Mouse (Mus musculus) CH12.LX (cell line): Measurements from ENCODE around the gene Dapk1. TPM values are rescaled to one million over a fixed set of nuclear protein-coding genes. Genes with fewer than 3 reads are reported as not detected.

Experiments
- DNase-seq: peaks from one replicate; pipeline ENCODE4 v3.0.0-alpha.2; 2013; ENCODE audit errors: extremely low read depth
- H3K27ac ChIP-seq: 2 replicates; pipeline ENCODE4 v1.5.1; 2012; ENCODE audit warnings: low read depth, mild to moderate bottlenecking, control low read depth, moderate library complexity; ENCODE audit not compliant: insufficient read depth
- H3K27me3 ChIP-seq: replicated peaks from 2 replicates; pipeline ENCODE3; 2012; ENCODE audit warnings: inconsistent platforms
- H3K36me3 ChIP-seq, 2 experiments: replicated peaks in 1 of 2; 2 replicates each; pipeline versions ENCODE3 to v1.6.1; 2012; ENCODE audit warnings: inconsistent platforms in 1 of 2, low read length in 1 of 2, mild to moderate bottlenecking in 1 of 2, mixed read lengths in 1 of 2, moderate library complexity in 1 of 2; ENCODE audit not compliant: control insufficient read depth in 1 of 2, insufficient read depth in 1 of 2
- H3K4me1 ChIP-seq, 2 experiments: 2 replicates each; pipeline ENCODE4 v1.6.1; 2012; ENCODE audit warnings: inconsistent platforms in 1 of 2, moderate library complexity in 1 of 2; ENCODE audit not compliant: insufficient read depth in 2 of 2, control insufficient read depth in 1 of 2
- H3K4me2 ChIP-seq: 2 replicates; pipeline ENCODE4 v1.6.1; 2012; ENCODE audit warnings: low read depth, mild to moderate bottlenecking, control low read depth; ENCODE audit not compliant: poor library complexity, insufficient read depth, severe bottlenecking
- H3K4me3 ChIP-seq, 3 experiments: fragments of 150-350 bp in 1 of 3; sonication (generic) in 1 of 3; replicated peaks in 1 of 3; 2 replicates each; pipeline versions ENCODE3 to v1.5.1; 2011 to 2012; ENCODE audit warnings: low read depth in 2 of 3, low read length in 2 of 3, mild to moderate bottlenecking in 2 of 3, moderate library complexity in 2 of 3, control low read depth in 1 of 3, improper control_type of control experiment in 1 of 3, inconsistent platforms in 1 of 3, mixed read lengths in 1 of 3; ENCODE audit not compliant: poor library complexity in 1 of 3
- H3K79me2 ChIP-seq: replicated peaks from 2 replicates; pipeline ENCODE4 v1.6.1; 2012; ENCODE audit warnings: mild to moderate bottlenecking, moderate library complexity; ENCODE audit not compliant: control insufficient read depth, poor library complexity, insufficient read depth, severe bottlenecking; ENCODE audit errors: extremely low read depth
- H3K9ac ChIP-seq: 2 replicates; pipeline ENCODE4 v1.6.1; 2012; ENCODE audit warnings: low read depth, mild to moderate bottlenecking, control low read depth, moderate library complexity; ENCODE audit not compliant: insufficient read depth
- H3K9me3 ChIP-seq: replicated peaks from 2 replicates; pipeline ENCODE3; 2012; ENCODE audit warnings: low read length, inconsistent platforms, mixed read lengths
- BHLHE40 ChIP-seq: IDR thresholded peaks from 2 replicates; pipeline ENCODE4 v1.6.1; 2011; ENCODE audit warnings: mild to moderate bottlenecking, low read depth, low read length, improper control_type of control experiment
- CHD1 ChIP-seq: IDR thresholded peaks from 2 replicates; pipeline ENCODE4 v1.6.1; 2012; ENCODE audit warnings: low read depth, low read length, improper control_type of control experiment, inconsistent platforms
- CTCF ChIP-seq, 2 experiments: IDR thresholded peaks in 1 of 2; conservative IDR thresholded peaks in 1 of 2; 2 replicates each; pipeline ENCODE4 v1.5.1; 2011 to 2012; ENCODE audit warnings: low read depth in 2 of 2, low read length in 2 of 2, improper control_type of control experiment in 1 of 2, inconsistent platforms in 1 of 2, mild to moderate bottlenecking in 1 of 2, moderate library complexity in 1 of 2
- E2F4 ChIP-seq: IDR thresholded peaks from 2 replicates; pipeline ENCODE4 v1.6.1; 2011; ENCODE audit warnings: low read depth, low read length, improper control_type of control experiment; ENCODE audit not compliant: insufficient replicate concordance
- ELF1 ChIP-seq: IDR thresholded peaks from 2 replicates; pipeline ENCODE4 v1.6.1; 2014; ENCODE audit warnings: low read depth, mild to moderate bottlenecking, inconsistent platforms, low read length, improper control_type of control experiment
- GABPA ChIP-seq: IDR thresholded peaks from 2 replicates; pipeline ENCODE4 v1.6.1; 2012; ENCODE audit warnings: low read depth, low read length, improper control_type of control experiment, inconsistent platforms; ENCODE audit not compliant: insufficient replicate concordance
- HCFC1 ChIP-seq: IDR thresholded peaks from 2 replicates; pipeline ENCODE4 v1.6.1; 2012; ENCODE audit warnings: low read depth, mild to moderate bottlenecking, inconsistent platforms, low read length, improper control_type of control experiment
- IRF4 ChIP-seq: IDR thresholded peaks from 2 replicates; pipeline ENCODE4 v1.6.1; 2014; ENCODE audit warnings: low read depth, mild to moderate bottlenecking, inconsistent platforms, low read length, improper control_type of control experiment
- JUND ChIP-seq: conservative IDR thresholded peaks from 2 replicates; pipeline ENCODE4 v1.6.1; 2011; ENCODE audit warnings: low read depth, low read length, improper control_type of control experiment
- MAFK ChIP-seq: IDR thresholded peaks from 2 replicates; pipeline ENCODE4 v1.6.1; 2011; ENCODE audit warnings: low read length, improper control_type of control experiment; ENCODE audit not compliant: insufficient replicate concordance
- MAX ChIP-seq: IDR thresholded peaks from 2 replicates; pipeline ENCODE4 v1.6.1; 2011; ENCODE audit warnings: low read length, improper control_type of control experiment
- MAZ ChIP-seq: IDR thresholded peaks from 2 replicates; pipeline ENCODE4 v1.6.1; 2012; ENCODE audit warnings: low read depth, mild to moderate bottlenecking, inconsistent platforms, low read length, improper control_type of control experiment, moderate library complexity
- MEF2A ChIP-seq: IDR thresholded peaks from 2 replicates; pipeline ENCODE4 v1.6.1; 2014; ENCODE audit warnings: low read depth, mild to moderate bottlenecking, inconsistent platforms, low read length, improper control_type of control experiment, borderline replicate concordance
- MXI1 ChIP-seq: IDR thresholded peaks from 2 replicates; pipeline ENCODE4 v1.6.1; 2011; ENCODE audit warnings: mild to moderate bottlenecking, low read depth, low read length, improper control_type of control experiment
- MYC ChIP-seq: IDR thresholded peaks from 2 replicates; pipeline ENCODE4 v1.6.1; 2011; ENCODE audit warnings: low read depth, mild to moderate bottlenecking, improper control_type of control experiment, low read length
- PAX5 ChIP-seq: IDR thresholded peaks from 2 replicates; pipeline ENCODE4 v1.6.1; 2012; ENCODE audit warnings: low read length, inconsistent platforms, mixed read lengths
- POLR2A ChIP-seq: IDR thresholded peaks from 2 replicates; pipeline ENCODE4 v1.6.1; 2011; ENCODE audit warnings: low read depth, mild to moderate bottlenecking, improper control_type of control experiment, low read length
- POLR2AphosphoS2 ChIP-seq: IDR thresholded peaks from 2 replicates; pipeline ENCODE4 v1.6.1; 2011; ENCODE audit warnings: low read depth, low read length, improper control_type of control experiment
- RAD21 ChIP-seq: IDR thresholded peaks from 2 replicates; pipeline ENCODE4 v1.6.1; 2011; ENCODE audit warnings: low read depth, mild to moderate bottlenecking, low read length, improper control_type of control experiment, moderate library complexity
- RCOR1 ChIP-seq: conservative IDR thresholded peaks from 2 replicates; pipeline ENCODE4 v1.6.1; 2012; ENCODE audit warnings: low read depth, mild to moderate bottlenecking, inconsistent platforms, low read length, improper control_type of control experiment
- UBTF ChIP-seq: IDR thresholded peaks from 2 replicates; pipeline ENCODE4 v1.6.1; 2012; ENCODE audit warnings: low read depth, mild to moderate bottlenecking, inconsistent platforms, low read length, improper control_type of control experiment, moderate library complexity
- USF1 ChIP-seq: IDR thresholded peaks from 2 replicates; pipeline ENCODE4 v1.6.1; 2014; ENCODE audit warnings: low read depth, mild to moderate bottlenecking, inconsistent platforms, low read length, improper control_type of control experiment
- USF2 ChIP-seq: conservative IDR thresholded peaks from 2 replicates; pipeline ENCODE4 v1.6.1; 2011; ENCODE audit warnings: low read depth, low read length, improper control_type of control experiment
- ZC3H11A ChIP-seq: IDR thresholded peaks from 2 replicates; pipeline ENCODE4 v1.6.1; 2012; ENCODE audit warnings: low read depth, mild to moderate bottlenecking, inconsistent platforms, low read length, improper control_type of control experiment
- ZMIZ1 ChIP-seq: IDR thresholded peaks from 2 replicates; pipeline ENCODE4 v1.6.1; 2012; ENCODE audit warnings: low read depth, mild to moderate bottlenecking, inconsistent platforms, low read length, improper control_type of control experiment
- ZNF384 ChIP-seq: IDR thresholded peaks from 2 replicates; pipeline ENCODE4 v1.6.1; 2012; ENCODE audit warnings: low read depth, low read length, improper control_type of control experiment, inconsistent platforms
- dilution Hi-C: fragments of 300-500 bp; cut with MboI; formaldehyde crosslinking; loops from 2 replicates; pipeline ENCODE4 v1.14.3; 2020; ENCODE audit warnings: low sequenced_read_pairs; ENCODE audit not compliant: extremely low pct_unique_long_range_greater_than_20kb, extremely low pct_ligation_motif_present
- in situ Hi-C: fragments of 300-500 bp; cut with MboI; formaldehyde crosslinking; loops from 3 replicates; pipeline ENCODE4 v1.14.3; 2019; ENCODE audit warnings: low sequenced_read_pairs, low pct_ligation_motif_present, low pct_unique_long_range_greater_than_20kb, mixed read lengths
- polyA plus RNA-seq: library from polyadenylated mRNA; unstranded; fragments of >175 nt; gene quantifications from 2 replicates; pipeline ENCODE4 v1.2.1, GENCODE M21; 2012; ENCODE audit warnings: low read depth; ENCODE audit not compliant: insufficient read length
- total RNA-seq, 2 experiments: library from RNA; depleted of rRNA; stranded (reverse); fragments of 300-350 nt in 1 of 2; fragments of >200 nt in 1 of 2; gene quantifications; 2 replicates each; pipeline ENCODE4 v1.2.3; 2012 to 2014

The Dapk1 gene
- total and polyA plus RNA-seq, 3 experiments, result not detected

- Histone ChIP-seq H3K4me3 (no peak overlapping the region), H3K27me3 (no peaks in the 10 kb centered on the region), H3K9me3 (peaks cover 72% of the 10 kb centered on the region), H3K27ac (no peak overlapping the region), H3K4me2 (no peak overlapping the region), H3K4me1 (no peaks in the 10 kb centered on the region), H3K9ac (no peak overlapping the region), H3K79me2 (no peaks in the 10 kb centered on the region), H3K36me3 (no peaks in the 10 kb centered on the region)
- dilution Hi-C loops (no loop called here), in situ Hi-C loops (no loop called here)
- no peak for DNase-seq
- TF ChIP-seq MXI1 (no peak), RAD21 (no peak), PAX5 (no peak), CTCF (conservative IDR thresholded peaks at IDR 0.05 in 1 of 2, IDR thresholded peaks at IDR 0.05 in 1 of 2; ENCODE audit: low read depth in 2 of 2, low read length in 2 of 2) (no peak), ZNF384 (no peak), MAFK (no peak)
Observed at GRCm38 (mm10) chr13:60603252-60603562, 1.5 kb downstream of the Dapk1 start.

GRCm38 (mm10) chr13:60607411-60607810 is 5.7 kb downstream of the Dapk1 start:
- dilution Hi-C loops, result no loop called here
- H3K4me1 ChIP-seq, result no peaks in the 10 kb centered on the region
- no peaks in the 10 kb centered on the region for H3K36me3 ChIP-seq

GRCm38 (mm10) chr13:60608411-60609046 is 6.8 kb downstream of the Dapk1 start:
- Histone ChIP-seq H3K9me3 (peaks cover 85% of the 10 kb centered on the region), H3K27ac (no peak overlapping the region), H3K4me2 (no peak overlapping the region), H3K4me3 (no peak overlapping the region)
- DNase-seq, result no peak
- no peak for TF ChIP-seq ZC3H11A
- TF ChIP-seq RAD21, result no peak
- no peak for TF ChIP-seq MAZ
- TF ChIP-seq ZMIZ1, result no peak
- no peak for TF ChIP-seq BHLHE40
- no peak for TF ChIP-seq MAX
- TF ChIP-seq GABPA, result no peak
- TF ChIP-seq MYC, result no peak
- no peak for TF ChIP-seq ELF1
- no peak for TF ChIP-seq IRF4
- TF ChIP-seq ZNF384, result no peak
- TF ChIP-seq POLR2A, result no peak
- TF ChIP-seq JUND, result no peak
- no peak for TF ChIP-seq CHD1
- TF ChIP-seq, all 38 proteins: peak for 0
- H3K27me3 ChIP-seq, result no peaks in the 10 kb centered on the region
- in situ Hi-C loops (no loop called here), dilution Hi-C loops (no loop called here)
- no peaks in the 10 kb centered on the region for H3K36me3 ChIP-seq
- no peaks in the 10 kb centered on the region for H3K79me2 ChIP-seq
- no peak overlapping the region for H3K9ac ChIP-seq
- no peaks in the 10 kb centered on the region for H3K4me1 ChIP-seq

More at GRCm38 (mm10) chr13:60607411-60607810, 5.7 kb downstream of the Dapk1 start:
- no peaks in the 10 kb centered on the region for H3K27me3 ChIP-seq
- H3K4me2 ChIP-seq, result no peak overlapping the region
- no peaks in the 10 kb centered on the region for H3K79me2 ChIP-seq
- H3K9ac ChIP-seq, result no peak overlapping the region
- TF ChIP-seq ZNF384 (no peak), RCOR1 (no peak), RAD21 (no peak), CTCF (conservative IDR thresholded peaks at IDR 0.05 in 1 of 2, IDR thresholded peaks at IDR 0.05 in 1 of 2; ENCODE audit: low read depth in 2 of 2, low read length in 2 of 2) (no peak), HCFC1 (no peak), USF2 (no peak), E2F4 (no peak), POLR2A (no peak), MEF2A (no peak), PAX5 (no peak), UBTF (no peak), USF1 (no peak), ZC3H11A (no peak), MYC (no peak), MAZ (no peak), MXI1 (no peak), JUND (no peak), IRF4 (no peak), POLR2AphosphoS2 (no peak)
- TF ChIP-seq, all 38 proteins: peak for 0
- Histone ChIP-seq H3K4me3 (no peak overlapping the region), H3K9me3 (peaks cover 83% of the 10 kb centered on the region), H3K27ac (no peak overlapping the region)
- no peak for DNase-seq
- in situ Hi-C loops, result no loop called here
